Mouse (Mus musculus): ENCODE results near the gene Prr5. TPM values are rescaled to one million over a fixed set of nuclear protein-coding genes. Genes with fewer than 3 reads are reported as not detected.

Prr5 gene
- polyA plus RNA-seq, 1 experiment: not detected

DNA sequence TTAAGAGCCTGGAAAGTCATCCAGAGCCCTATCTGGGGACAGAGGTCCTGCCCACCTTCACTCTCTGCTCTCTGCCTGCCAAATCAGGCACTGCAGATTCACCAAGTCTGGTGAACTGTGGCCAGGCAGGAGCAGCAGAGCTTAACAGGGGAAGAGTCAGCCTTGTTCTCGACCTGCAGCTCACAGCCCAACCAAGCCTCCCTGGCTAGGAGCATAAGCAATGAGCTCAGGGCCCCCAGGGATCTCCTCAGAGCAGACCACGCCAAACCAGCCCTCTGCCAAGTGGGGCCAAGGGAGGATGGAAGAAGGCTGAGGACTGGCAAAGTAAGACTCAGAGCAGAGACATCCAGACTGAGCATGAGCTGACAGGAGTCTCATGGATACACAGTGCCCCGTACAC lies 35.1 kb upstream of the Prr5 start:
- H3K27ac ChIP-seq (ENCODE audit: insufficient read depth, low read depth, low read length): no peak overlapping the region
- H3K4me3 ChIP-seq (ENCODE audit: insufficient read depth, low read depth, low read length): no peak overlapping the region
- TF ChIP-seq CTCF (IDR thresholded peaks at IDR 0.05; ENCODE audit: insufficient read depth, low read depth, low read length) (no peak), POLR2A (IDR thresholded peaks at IDR 0.05; ENCODE audit: insufficient read depth, low read depth, low read length) (no peak)
- H3K4me1 ChIP-seq (ENCODE audit: control insufficient read depth, insufficient read depth, low read length): peaks cover 6% of the 10 kb centered on the region
- WGBS: 71% methylated on average over 3 of the region's 3 CpGs

DNA sequence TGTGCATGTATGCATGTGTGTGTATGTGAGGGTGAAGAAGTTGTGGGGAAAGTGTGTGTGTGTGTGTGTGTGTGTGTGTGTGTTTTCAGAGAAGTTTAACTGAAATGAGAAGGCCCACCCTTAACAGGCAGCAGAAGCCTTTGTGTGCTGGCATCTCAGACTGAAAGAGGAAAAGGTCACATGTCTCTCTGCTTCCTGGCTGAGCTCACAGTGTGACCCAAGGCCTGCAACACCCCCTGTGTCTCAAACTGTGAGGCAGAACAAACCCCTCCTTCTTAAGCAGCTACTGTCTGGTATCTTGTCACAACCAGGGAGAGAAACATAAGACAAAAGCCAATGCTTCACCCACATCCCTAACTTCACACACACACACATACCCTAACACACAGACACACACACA lies 31.0 kb upstream of the Prr5 start:
- no peak overlapping the region for H3K4me3 ChIP-seq (ENCODE audit: insufficient read depth, low read depth, low read length)
- peak overlapping the region; percentile 72 for H3K27ac ChIP-seq (ENCODE audit: insufficient read depth, low read depth, low read length)
- TF ChIP-seq CTCF (IDR thresholded peaks at IDR 0.05; ENCODE audit: insufficient read depth, low read depth, low read length) (no peak), POLR2A (IDR thresholded peaks at IDR 0.05; ENCODE audit: insufficient read depth, low read depth, low read length) (no peak)
- peaks cover 7% of the 10 kb centered on the region for H3K4me1 ChIP-seq (ENCODE audit: control insufficient read depth, insufficient read depth, low read length)

DNA sequence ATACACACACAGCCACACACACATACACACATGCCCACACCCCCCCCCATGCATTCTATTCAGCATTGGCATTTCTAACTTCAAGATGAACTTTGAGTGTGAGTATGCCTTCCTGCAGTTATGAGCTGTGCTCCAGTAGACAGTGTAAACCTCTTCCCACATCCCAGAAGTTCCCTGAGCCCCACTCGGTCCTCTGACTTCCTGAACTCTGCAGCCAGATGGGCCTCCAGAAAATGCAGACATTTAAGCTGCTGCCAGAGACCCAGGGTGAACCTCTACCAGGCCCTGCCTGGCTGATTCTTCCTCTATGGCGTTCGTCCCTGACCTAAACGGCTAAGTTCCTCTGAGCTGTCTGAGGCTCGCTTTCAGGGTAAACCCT lies 30.4 kb upstream of the Prr5 start:
- TF ChIP-seq CTCF (IDR thresholded peaks at IDR 0.05; ENCODE audit: insufficient read depth, low read depth, low read length): no peak
- TF ChIP-seq POLR2A (IDR thresholded peaks at IDR 0.05; ENCODE audit: insufficient read depth, low read depth, low read length): no peak
- Histone ChIP-seq H3K4me3 (ENCODE audit: insufficient read depth, low read depth, low read length) (no peak overlapping the region), H3K4me1 (ENCODE audit: control insufficient read depth, insufficient read depth, low read length) (peaks cover 7% of the 10 kb centered on the region), H3K27ac (ENCODE audit: insufficient read depth, low read depth, low read length) (peak overlapping the region; percentile 72)
- WGBS: 69% methylated on average over 5 of the region's 5 CpGs

DNA sequence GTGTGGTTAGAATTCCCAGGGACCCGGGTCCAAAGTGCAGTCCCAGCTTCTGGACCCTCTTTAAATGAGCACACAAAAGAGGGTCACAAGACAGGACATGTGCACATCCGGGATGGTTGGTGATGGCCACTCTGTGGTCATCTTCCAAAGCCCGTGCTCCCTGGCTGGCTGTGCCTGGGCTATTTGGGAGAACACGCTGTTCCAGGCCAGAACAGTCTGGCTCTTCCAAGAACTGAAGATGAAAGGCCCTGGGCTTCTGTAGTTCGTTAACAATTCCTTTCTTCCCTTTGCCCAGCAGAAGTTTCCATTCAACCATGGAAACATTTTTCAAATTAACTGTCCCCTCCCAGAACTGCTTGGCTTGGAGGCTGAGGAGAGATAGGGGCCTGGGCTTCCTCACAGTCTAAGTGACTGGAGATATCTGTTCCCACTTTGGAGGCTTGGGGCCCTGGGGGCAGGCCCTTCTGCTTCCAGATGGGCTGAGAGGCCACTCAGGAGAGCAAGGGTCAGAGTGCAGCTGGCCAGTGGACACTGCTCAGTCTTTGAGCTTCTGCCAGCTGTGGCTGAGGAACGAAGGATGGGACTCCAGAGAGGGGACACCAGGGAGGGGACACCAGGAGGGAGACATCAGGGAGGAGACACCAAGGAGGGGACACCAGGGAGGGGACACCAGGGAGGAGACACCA lies 29.8 kb upstream of the Prr5 start:
- peaks cover 7% of the 10 kb centered on the region for H3K4me1 ChIP-seq (ENCODE audit: control insufficient read depth, insufficient read depth, low read length)
- H3K27ac ChIP-seq (ENCODE audit: insufficient read depth, low read depth, low read length): peak overlapping the region; percentile 72
- WGBS: 58% methylated on average over 6 of the region's 6 CpGs
- H3K4me3 ChIP-seq (ENCODE audit: insufficient read depth, low read depth, low read length): no peak overlapping the region
- no peak for TF ChIP-seq POLR2A (IDR thresholded peaks at IDR 0.05; ENCODE audit: insufficient read depth, low read depth, low read length)
- no peak for TF ChIP-seq CTCF (IDR thresholded peaks at IDR 0.05; ENCODE audit: insufficient read depth, low read depth, low read length)

- H3K27ac ChIP-seq (ENCODE audit: insufficient read depth, low read depth, low read length): peak overlapping the region; percentile 25; the same call in 1 of the 2 replicates
- TF ChIP-seq POLR2A (IDR thresholded peaks at IDR 0.05; ENCODE audit: insufficient read depth, low read depth, low read length) (no peak), CTCF (IDR thresholded peaks at IDR 0.05; ENCODE audit: insufficient read depth, low read depth, low read length) (no peak)
- 73% methylated on average over 6 of the region's 6 CpGs for WGBS
Observed at GRCm38 (mm10) chr15:84640722-84641121, 28.7 kb upstream of the Prr5 start.

DNA sequence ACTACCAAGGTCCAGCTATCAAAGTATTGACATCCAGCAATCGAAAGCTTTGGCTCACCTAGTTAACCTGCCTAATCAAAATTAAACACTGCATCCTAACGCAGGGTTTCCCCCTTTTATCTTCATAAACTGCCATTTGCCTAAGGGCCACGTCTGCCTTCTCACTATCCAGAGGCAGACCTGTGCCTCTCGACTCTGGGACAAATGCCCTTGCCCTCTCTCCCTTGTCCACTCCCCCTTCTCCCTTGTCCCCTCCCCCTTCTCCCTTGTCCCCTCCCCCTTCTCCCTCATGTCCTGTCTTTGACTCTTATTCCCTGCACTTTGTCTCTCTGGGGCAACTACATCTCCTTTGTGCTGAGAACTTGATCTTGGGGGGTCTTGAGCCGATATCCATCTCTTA lies 28.3 kb upstream of the Prr5 start:
- TF ChIP-seq POLR2A (IDR thresholded peaks at IDR 0.05; ENCODE audit: insufficient read depth, low read depth, low read length) (no peak), CTCF (IDR thresholded peaks at IDR 0.05; ENCODE audit: insufficient read depth, low read depth, low read length) (no peak)
- Histone ChIP-seq H3K4me3 (ENCODE audit: insufficient read depth, low read depth, low read length) (no peak overlapping the region), H3K4me1 (ENCODE audit: control insufficient read depth, insufficient read depth, low read length) (peaks cover 7% of the 10 kb centered on the region), H3K27ac (ENCODE audit: insufficient read depth, low read depth, low read length) (peak overlapping the region; percentile 25; the same call in 1 of the 2 replicates)
- 67% methylated on average over 5 of the region's 5 CpGs for WGBS

More at GRCm38 (mm10) chr15:84640722-84641121, 28.7 kb upstream of the Prr5 start:
- Histone ChIP-seq H3K4me3 (ENCODE audit: insufficient read depth, low read depth, low read length) (no peak overlapping the region), H3K4me1 (ENCODE audit: control insufficient read depth, insufficient read depth, low read length) (peaks cover 7% of the 10 kb centered on the region)

DNA sequence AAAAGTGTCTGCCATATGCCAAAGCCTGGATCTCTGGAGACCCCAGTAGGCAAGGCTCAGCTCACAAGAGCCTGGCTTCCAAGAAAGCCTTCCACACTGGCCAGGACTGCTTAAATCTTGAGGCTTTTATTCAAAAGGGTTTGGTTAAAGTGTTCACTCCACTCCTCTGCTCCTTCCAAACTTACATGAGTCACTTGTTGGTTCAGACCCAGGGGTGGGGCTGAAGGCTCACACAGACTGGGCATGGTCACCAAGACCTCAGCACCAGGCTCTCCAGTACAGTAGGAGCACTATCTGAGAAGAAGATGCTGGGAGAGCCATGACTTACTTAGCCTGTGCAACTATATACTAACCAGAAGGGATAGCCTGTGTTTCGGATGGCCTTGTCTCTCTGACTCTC lies 27.5 kb upstream of the Prr5 start:
- Histone ChIP-seq H3K27ac (ENCODE audit: insufficient read depth, low read depth, low read length) (no peak overlapping the region), H3K4me1 (ENCODE audit: control insufficient read depth, insufficient read depth, low read length) (peaks cover 7% of the 10 kb centered on the region), H3K4me3 (ENCODE audit: insufficient read depth, low read depth, low read length) (no peak overlapping the region)
- WGBS: 100% methylated on average over 1 of the region's 1 CpGs
- TF ChIP-seq POLR2A (IDR thresholded peaks at IDR 0.05; ENCODE audit: insufficient read depth, low read depth, low read length) (no peak), CTCF (IDR thresholded peaks at IDR 0.05; ENCODE audit: insufficient read depth, low read depth, low read length) (no peak)

DNA sequence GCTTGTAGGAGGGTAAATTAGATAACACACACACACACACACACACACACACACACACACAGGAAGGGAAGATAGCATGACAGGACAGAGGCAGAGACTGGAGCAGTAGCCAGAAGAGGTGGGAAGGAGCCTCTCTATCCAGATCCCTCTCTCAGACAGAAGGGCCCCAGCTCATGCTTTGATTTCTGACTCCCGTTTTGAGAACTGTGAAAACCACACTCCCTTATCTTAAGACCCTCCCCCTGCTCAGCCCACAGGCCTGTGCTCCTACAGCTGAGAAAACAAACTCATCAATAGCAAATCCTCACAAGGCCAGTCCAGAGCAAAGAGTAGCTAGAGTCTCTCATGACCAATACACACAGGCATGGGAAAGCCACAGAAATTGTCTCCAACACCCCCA lies 26.2 kb upstream of the Prr5 start:
- Histone ChIP-seq H3K4me1 (ENCODE audit: control insufficient read depth, insufficient read depth, low read length) (peaks cover 7% of the 10 kb centered on the region), H3K27ac (ENCODE audit: insufficient read depth, low read depth, low read length) (no peak overlapping the region), H3K4me3 (ENCODE audit: insufficient read depth, low read depth, low read length) (no peak overlapping the region)
- TF ChIP-seq CTCF (IDR thresholded peaks at IDR 0.05; ENCODE audit: insufficient read depth, low read depth, low read length) (no peak), POLR2A (IDR thresholded peaks at IDR 0.05; ENCODE audit: insufficient read depth, low read depth, low read length) (no peak)
- WGBS: 40% methylated on average over 1 of the region's 1 CpGs

GRCm38 (mm10) chr15:84651481-84651880 lies 17.9 kb upstream of the Prr5 start:
- Histone ChIP-seq H3K4me3 (ENCODE audit: insufficient read depth, low read depth, low read length) (no peak overlapping the region), H3K27ac (ENCODE audit: insufficient read depth, low read depth, low read length) (no peak overlapping the region), H3K4me1 (ENCODE audit: control insufficient read depth, insufficient read depth, low read length) (peaks cover 11% of the 10 kb centered on the region)
- WGBS: 94% methylated on average over 6 of the region's 6 CpGs
- TF ChIP-seq CTCF (IDR thresholded peaks at IDR 0.05; ENCODE audit: insufficient read depth, low read depth, low read length) (no peak), POLR2A (IDR thresholded peaks at IDR 0.05; ENCODE audit: insufficient read depth, low read depth, low read length) (no peak)

Data from olfactory bulb, adult 2 months (tissue).